Mouse (Mus musculus) kidney, adult 18-20 months (tissue): ENCODE measurements around the gene Tmem63c.
A peak's percentile ranks its signal among the peaks of the same experiment; 100 is the strongest.

Experiments used
- DNase-seq: peaks from one replicate; pipeline ENCODE4 v3.0.0; 2021

The Tmem63c gene

DNA sequence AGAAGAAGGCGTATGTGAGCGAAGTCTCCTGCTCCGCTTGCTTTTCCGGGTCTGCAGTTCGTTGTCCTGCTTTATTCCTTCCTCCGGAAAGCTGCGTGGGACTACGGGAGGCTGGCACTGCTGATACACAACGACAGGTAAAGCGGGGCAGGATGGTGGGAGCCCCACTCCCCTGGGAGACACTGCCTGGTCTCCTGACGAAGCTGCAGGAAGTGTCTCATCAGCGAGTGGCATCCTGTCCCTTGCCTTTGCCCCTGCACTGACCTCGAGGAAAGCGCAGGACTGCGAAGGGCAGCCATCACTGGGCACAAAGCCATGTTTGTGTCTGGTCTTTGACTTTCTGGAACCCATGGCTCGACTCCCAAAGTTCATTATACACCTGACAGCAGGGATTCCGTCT lies 35.9 kb downstream of the Tmem63c start:
- DNase-seq, result peak; percentile 11

DNA sequence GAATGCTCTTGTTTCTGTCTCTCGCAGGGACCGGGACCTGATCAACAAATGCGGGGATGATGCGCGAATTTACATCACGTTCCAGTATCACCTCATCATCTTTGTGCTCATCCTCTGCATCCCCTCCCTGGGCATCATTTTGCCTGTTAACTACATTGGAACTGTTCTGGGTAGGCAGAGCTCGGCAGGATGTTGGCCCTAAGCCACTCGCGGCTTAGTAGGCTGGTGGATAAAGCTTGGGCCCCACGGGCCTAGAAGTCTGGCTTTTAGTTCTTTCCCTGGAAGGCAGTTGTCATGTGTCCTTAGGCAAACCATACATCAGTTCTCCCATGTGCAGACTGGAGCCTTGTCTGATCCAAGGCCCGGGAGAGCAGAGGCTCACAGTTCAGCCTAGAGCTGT lies 44.3 kb downstream of the Tmem63c start:
- no peak for DNase-seq

DNA sequence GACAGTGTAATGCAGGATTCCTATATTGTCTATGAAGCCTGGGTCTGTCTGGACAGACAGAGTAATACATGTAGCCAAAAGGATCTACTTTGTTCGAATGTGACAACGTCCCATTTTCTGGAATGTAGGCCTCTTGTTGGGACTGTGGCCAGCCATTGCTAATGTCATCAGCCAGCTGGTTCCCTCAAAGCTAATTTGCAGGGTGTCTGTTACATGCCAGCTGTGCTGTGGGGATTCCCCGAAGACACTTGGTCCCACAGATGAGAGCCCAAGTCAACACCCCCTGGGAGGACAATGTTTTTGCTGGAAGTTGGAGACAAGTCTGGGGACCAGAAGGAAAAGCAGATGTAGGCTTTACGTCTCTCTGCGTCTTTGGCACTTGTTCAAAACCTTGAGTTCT lies 45.3 kb downstream of the Tmem63c start:
- DNase-seq, result no peak

DNA sequence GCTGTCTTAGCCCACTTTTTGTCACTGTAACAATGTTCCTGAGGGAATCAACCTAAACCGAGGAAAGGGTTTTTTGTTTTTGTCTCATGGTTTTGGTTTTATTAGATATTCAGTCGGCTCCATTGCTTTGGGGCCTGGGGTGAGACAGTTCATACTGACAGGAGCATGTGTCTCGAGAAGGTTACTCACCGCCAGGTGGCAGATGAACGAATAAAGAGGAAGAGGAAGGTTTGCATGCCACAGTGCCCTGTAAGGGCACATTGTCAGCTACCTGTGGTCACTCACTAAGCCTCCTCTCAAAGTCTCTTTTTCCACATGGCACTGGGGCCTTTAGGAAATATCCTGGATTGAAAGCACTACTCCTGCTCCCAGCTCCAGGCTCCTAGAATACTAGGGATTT lies 49.4 kb downstream of the Tmem63c start:
- no peak for DNase-seq

DNA sequence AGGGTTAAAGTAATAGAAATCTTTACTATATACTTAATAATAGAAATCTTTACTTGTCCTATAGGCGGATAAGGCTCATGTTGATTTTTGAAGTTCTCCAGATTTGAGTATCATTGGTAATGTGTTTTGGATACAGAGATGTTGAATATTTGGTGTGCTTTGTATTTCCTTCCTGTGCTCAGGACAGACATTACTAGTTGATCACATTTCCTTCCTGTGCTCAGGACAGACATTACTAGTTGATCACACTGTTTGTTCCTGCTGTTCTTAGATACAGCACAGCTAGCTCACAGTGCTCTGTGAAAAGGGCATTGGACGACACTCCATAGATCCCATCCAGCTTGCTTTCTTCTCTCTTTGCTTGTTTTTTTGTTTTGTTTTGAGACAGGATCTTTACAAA lies 55.5 kb downstream of the Tmem63c start:
- DNase-seq, result no peak

DNA sequence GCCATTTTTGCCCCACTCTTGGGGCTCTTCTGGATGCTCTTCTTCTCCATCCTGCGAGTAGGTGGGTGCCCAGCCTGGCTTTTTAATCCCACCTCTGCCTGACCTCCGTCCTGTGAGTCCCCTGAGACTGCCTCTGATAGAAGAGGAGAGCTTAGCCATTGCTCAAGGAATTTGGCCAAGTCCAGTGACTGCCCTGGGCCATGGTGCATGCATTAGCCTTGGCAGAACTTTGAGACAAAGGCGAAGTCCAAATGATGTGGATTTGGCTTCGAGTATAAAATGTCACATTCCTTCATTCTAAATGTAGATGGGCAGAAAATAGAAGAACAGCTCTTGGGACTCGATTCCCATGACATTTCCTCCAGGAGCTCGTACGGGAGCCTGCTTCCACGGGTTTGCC lies 61.7 kb downstream of the Tmem63c start:
- peak; percentile 30 for DNase-seq

DNA sequence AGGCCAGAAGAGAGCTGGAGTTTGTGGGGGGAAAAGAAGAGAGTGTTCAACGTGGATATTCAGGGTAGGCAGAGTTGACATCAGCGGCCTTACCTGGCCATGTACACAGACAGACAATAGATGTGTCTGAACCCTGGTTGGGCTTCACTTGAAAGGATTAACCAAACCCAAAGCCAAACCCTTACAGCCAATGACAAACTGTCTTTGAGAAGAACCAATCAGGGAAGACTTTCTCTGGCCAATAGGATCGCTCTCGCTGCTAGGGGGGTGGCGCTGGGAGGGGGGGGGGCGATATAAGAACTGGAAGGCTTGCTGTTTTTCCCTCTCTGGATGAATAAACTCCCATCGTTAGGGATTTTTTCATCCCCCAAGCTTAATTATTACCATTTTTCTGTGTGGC lies 66.1 kb downstream of the Tmem63c start:
- DNase-seq, result no peak

DNA sequence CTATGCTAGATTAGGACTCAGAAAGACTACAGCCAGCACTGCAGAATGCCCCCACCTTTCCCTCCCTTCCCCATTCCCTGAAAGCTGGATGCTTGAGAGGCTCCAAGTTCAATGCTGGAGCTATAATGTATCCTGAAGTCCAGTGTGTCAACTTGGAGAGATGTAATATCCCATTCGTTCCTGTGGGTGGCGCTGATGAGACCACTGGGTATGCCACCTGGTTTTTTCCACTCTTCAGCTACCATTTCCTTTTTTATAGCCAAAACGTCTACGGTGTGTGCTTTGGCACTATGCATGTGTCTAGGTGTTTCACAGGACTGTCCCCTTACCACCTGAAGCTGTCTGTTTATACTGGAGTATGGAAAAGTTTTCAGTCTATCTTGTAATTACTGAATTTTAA lies 67.2 kb downstream of the Tmem63c start:
- DNase-seq, result no peak

DNA sequence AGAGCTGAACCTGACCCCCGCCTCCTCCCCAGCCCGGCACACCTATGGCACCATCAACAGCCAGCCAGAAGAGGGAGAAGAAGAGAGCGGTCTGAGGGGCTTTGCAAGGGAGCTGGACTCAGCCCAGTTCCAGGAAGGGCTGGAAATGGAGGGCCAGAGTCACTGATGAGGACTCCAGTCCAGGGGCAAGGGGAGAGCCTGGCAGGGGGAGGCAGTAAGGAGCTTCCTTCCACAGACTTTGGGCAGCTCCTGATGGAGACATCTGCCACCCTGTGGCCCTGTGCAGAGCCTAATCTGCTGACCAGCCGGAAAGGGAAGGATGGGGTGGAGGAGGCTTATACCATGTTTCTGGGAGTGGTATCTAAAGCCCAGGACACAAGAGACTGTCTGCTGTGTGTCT lies 68.1 kb downstream of the Tmem63c start:
- no peak for DNase-seq

DNA sequence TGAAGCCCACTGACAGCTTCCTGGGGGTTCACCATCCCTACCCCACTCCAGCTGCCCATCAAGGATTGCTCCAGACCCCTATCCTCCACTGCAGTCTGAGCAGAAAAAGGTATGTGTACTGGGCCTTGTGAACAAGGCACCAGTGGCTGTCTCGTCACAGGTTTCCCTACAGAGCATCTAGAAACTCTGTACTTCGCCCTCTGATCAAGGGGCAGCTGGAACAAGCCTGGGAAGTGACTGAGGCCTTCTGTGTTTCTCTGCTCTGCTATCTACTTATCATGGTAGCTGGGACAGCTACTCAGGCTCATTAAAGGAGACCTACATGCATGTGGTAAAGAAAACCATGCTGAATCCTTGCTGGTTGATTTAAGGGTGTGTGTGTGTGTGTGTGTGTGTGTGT lies 68.6 kb downstream of the Tmem63c start:
- peak; percentile 36 for DNase-seq

DNA sequence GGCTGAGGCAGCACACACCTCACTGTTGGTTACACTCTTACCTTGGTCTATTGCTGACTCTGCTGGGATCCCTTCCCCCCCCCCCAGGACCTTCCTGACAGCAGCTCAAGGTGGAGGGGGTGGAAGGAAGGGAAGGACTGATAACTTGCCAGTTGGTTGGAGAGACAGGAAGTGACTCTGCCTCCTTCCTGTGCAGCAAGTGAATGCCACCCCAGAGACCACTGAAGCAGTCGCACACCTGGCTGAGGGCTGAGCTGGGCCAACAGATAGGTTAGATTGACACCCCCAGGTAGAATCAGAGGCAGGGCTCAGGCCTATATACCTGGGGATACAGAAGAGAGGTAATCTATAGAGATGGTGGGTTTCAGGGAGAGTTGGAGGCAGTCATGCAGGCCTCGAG lies 70.8 kb downstream of the Tmem63c start:
- no peak for DNase-seq

DNA sequence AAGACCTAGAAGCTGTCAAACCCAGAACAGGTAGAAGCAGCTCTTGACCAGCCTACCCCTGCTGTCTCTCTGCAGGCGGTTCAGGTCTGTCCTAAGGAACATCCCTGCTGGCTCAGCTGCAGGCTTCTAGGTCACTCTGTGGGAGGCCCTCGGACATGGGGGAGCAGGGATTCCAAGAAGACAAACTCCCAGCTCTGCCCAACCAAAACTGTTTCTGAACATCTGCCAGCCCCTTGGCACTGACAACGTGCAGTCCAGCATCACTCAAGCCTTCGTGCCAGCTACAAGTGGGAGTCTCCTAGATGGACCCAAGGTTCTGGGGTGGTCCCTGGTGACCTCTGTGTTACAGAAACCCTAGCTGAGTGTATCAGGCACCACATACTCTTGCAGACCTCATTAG lies 72.1 kb downstream of the Tmem63c start:
- DNase-seq, result peak; percentile 20

DNA sequence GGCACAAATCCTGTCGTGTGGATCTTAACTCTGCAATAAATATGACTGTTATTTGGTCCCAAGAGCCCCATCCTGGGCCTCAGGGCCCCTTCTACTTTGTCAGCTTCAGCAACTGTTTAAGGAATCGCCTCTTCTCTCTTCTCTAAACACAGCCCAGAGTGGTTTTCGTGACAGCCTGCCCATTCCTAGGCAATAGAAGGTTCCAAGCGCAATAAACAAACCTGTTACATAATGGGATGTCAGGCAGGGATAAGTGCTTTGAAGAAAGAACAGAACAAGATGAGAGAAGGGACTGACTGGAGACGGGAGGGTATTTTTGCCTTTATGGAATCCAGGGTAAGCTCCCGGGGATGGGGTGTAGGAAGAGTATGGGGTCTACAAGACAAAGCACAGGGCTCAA lies 72.5 kb downstream of the Tmem63c start:
- no peak for DNase-seq

DNA sequence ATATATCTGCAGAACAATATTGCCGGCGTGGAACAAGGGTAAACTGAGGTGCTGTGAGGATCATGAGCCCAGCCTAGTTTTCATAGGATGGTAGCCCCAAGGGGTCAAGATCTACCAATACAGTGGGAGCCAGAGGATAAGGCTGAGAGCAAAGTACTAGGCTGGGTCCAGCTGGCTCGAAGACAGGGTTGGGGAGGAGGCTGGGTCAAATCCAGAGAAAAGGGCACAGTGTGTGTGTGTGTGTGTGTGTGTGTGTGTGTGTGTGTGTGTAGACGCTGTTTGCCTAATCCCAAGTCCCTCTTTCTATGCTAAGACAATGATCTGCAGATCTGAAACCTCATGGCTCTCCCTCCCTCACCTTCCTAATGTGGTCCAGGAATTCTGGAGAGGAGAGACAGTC lies 79.2 kb downstream of the Tmem63c start:
- no peak for DNase-seq

DNA sequence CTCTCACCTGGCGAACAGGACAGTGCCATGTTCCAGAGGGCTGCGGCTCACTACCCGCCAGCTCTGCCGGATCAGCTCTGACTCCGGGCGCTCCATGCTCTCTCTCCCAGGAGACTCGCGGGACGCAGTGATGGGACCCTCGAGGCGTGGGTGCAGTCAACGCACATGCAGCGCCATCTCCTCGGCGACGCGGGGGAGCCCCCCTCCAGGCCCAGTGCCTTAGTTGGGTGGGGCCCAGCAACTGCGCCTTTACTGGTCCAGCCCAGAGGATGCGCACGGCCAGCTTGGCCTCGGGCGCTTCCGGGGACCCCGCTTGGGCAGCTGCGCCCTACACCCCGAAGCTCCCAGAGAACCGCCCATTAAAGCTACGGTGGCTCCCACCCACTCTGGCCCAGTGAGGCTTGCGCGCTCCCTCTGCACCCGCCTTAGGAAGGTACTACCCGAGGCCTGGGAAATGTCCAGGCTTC lies 81.1 kb downstream of the Tmem63c start, which contains the start of gene Ngb:
Gene Ngb (minus strand): TSS at position 375 of the 467 bp plus-strand sequence.
- no peak for DNase-seq

DNA sequence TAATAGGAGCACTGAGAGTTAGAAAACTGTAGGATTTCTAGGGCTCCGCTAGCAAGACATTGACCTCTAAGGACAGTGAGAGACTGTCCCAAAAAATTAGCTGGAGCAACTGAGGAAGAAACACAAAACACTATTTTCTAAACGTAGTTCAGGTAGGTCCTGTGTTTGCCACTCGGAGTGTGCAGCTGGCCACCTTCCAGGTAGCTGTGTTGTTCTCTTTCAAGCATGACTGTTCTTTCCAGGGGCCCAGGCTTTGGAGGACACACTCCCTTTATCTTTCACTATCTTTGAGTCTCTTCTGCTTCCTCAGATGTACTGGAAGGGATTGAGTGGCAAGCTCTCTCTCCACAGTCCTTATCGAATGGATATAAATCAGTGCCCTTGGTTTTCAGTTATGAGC lies 82.3 kb downstream of the Tmem63c start:
- no peak for DNase-seq

DNA sequence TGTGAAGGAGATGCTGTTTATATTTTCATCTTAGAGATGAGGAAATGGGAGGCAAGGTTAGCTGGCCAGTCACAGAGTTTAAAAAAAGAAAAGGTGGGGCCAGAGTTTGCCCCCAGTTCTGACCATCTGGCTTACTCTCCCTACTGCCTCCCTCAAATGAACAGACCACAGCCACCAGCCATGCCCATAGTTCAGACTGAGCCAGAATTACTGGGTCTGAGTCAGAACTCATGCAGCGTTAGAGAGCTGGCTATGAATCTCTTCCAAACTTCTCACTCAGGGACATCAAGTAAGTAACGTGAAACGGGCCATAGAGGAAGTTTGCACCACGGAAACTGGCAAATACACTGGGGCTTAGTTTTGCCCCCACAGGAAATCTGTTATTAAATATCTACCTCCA lies 83.7 kb downstream of the Tmem63c start:
- DNase-seq, result no peak

DNA sequence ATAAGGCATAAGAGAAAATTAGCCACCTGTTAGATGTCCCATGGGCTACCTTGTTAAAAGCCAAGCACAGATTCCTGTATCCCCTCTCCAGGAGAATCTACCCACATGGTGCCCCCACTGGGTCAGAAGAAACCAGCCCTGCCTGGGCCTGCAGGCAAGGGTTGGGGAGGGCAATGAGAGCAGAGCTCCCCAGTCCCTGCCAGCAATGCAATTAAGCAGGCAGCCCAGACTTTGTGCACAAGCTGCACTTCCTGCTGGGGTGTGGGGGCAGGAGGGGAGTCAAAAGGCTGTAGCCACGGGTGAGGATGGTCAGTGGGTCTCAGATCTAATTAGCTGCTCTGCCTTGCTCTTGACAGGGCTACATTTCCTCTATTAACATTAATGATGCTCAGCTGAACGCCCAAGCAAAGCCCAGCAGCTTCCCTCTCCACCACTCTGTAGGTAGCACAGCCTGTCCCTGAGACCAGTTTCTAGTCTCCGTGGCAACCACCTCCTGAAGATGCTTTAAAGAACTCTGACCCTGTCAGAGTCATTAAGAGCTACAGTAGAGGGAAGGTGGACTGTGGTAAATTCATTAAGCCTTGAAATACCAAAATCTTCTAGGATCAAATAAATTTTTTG lies 86.3 kb downstream of the Tmem63c start:
- DNase-seq, result no peak

DNA sequence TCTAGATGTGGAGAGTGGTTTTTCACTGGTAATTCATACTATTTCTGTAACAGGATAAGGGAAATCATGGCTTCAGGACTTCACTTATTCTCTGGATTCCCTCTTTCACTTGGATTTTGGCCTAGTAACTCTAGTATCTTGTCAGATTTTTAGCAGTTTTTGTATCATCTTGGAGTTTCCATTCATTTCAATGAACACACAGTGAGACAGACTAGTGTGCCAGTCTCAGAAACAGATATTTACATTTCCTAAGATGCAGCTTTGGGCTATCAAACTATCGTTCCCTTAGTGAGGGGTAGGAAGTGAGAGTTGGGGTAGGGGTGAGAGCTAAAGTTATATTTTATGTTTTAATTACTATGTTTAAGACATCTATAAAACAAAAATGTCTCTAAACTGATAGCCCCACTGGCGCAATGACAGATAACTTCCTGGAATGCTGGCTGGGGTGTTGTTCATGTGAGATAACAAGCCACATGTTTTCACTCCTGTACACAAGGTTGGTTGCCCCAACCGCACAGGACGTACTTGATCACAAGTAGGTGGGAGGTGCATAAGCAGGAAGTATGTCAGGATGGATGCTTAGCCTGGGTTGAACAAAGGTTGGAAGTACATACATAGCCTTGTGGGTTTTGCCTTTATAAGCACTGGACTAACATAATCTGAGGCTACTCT lies 100.9 kb downstream of the Tmem63c start:
- no peak for DNase-seq

DNA sequence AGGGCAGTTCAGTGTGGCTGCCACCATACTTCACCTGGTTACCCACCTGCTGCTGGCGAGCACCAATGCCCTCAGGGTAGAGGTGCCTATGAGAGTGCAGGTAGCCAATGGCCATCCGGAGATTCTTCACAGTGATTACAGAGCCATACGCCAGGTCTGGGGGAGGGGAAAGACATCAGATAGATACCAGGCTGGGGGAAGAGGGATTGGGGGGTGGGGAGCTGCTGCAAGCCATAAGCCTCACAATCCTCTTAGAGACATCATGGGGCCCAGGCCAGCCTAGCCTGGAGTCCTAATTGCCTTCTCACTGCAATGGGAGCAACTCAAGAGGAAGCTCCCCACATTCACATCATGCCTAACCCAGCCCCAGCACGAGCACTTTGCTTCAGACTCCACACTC lies 106.1 kb downstream of the Tmem63c start:
- DNase-seq, result no peak

DNA sequence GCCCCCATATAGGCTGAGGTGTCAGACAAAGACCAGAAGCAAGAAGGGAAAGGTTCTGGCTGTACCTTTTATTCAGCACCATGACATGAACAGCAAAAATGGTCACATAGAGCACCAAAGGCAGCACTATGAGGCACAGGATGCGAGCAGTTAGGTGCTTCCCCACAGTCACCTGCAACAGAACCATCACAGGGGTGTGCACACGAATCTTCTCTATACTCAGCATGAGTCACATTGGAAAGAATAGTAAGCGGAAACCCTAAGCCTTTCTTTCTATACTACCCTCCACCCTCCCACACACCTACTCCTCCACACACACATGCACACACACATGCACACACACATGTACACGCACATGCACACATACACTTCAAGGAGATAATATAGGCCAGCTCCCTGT lies 109.1 kb downstream of the Tmem63c start:
- DNase-seq, result no peak

DNA sequence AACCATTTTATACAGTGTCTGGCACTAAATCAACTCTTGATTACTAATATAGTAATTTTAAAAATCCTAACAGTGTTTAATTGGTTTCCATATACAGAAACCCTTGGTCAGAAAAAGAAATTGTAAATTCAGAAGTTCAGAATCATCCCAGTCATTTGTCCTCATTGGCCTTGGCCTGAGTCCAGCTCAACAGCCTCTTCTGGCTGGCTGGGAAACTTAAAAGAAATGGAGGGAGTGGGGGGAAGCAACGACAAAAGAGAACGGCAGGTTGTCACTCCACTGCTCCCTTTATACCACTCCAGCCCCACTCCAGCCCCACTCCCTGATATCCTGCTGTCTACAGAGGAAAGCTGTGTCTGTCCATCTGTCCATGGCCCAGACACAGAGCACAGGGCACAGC lies 110.0 kb downstream of the Tmem63c start:
- no peak for DNase-seq

DNA sequence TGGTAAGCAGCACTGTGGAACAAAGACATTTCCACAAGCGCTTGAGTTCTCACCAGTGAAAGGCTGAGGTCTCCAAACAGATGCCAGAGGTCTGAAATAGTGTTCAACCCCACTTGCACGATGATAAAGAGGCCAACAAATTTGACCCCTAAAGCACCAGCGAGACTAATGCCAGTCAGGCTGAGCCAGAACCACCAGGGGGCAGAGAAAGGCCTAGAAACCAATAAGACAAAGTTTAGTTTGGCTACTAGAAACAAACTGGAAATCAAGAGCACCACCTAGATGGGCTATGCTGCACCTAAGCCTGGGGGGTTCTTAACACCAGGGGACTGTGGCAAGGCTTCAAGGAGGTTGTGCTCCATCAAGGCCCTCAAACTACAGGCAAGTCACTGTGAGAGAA lies 110.5 kb downstream of the Tmem63c start:
- peak; percentile 30 for DNase-seq

DNA sequence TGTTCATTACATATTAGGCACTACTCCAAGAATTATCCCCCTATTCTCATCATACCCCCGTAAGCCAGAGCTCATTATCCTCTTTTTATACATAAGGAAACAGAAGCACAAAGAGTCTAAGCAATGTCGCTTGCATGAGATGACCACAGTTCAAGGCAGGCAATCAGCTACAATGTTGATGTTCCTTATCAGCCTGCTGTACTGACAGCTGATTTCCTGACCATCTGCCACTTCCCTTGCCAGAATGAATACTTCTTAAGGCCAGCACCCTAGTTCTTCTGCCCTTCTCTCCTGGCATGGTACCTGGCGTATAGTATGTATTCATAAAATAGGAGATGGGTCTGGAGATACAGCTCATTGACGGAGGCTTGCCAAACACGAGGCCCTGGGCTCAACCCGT lies 111.1 kb downstream of the Tmem63c start:
- no peak for DNase-seq

DNA sequence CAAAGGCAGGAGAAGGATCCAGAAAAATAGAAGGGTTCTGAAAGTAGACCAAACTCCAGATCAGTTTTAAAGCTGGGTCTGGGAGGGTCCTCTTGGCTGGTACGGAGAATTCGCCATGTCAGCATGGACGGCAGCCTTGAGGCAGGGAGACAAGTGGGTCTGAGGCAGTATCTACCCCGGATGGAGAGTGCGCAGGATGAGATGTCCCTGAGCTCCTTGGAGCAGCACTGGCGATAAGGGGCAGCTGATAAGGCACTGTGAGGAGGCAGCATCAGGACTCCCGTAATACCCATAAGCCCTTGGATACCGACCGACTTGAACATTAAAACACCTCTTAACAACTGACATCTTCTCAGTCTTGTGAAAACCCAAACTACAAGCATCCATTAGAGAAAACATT lies 111.6 kb downstream of the Tmem63c start:
- no peak for DNase-seq
